Mouse (Mus musculus): Measurements from ENCODE around the gene Hspb1.

Gene Hspb1

DNA sequence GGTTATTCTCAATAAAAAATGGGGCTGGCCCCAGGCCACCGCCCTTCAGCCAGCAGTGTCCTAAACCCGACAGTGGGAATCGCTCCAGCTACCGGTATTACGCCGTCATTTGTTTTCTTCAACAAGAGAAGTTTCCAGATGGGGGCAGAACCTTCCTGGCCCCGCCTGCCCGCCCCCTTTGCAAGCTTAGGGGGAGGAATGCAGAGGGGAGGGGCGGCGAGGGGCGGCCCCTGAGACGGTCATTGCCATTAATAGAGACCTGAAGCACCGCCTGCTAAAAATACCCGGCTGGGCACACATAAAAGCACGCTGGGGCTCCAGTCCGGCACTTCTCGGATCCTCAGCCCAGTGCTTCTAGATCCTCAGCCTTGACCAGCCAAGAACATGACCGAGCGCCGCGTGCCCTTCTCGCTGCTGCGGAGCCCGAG lies at the start of gene Hspb1:
Hspb1 (plus strand) TSS at position 245 of the 428 bp plus-strand sequence.
- in situ Hi-C loops (cut with MboI): no loop called here

DNA sequence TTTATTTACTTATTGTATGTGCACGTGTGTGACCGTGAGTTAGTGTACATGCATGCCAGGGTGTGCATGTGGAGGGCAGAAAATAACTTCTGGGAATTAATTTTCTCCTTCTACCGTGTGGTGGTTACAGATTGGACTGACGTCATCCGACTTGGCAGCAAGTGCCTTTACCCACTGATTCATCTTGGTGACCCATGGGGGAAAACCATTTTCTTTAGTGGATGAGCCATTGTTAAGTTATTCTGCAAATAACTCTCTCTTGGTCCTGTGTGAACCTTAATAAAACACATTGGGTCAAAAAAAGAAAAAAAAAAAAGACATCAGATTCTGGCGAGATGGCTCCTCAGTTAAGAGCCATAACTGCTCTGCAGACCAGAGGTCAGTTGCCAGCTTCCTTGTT lies 46.1 kb upstream of the Hspb1 start:
- in situ Hi-C loops (cut with MboI): no loop called here

DNA sequence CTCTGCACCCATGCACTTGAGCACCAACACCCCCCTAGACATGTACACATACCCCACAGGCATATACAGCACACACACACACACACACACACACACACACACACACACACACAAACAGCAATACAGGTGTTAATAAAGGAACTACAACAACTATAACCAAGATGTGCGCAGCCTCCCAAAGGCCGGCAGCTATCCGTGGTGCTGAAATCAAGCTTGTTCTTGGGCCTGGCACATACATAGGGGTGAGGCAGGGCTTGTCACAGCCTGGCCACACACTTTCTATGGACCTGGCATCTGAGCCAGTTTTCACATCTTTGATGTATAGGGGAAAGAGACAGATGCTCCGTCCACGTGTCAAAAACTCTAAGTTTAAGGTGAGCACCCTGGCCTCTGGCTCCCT lies 44.3 kb upstream of the Hspb1 start:
- in situ Hi-C loops (cut with MboI): no loop called here

DNA sequence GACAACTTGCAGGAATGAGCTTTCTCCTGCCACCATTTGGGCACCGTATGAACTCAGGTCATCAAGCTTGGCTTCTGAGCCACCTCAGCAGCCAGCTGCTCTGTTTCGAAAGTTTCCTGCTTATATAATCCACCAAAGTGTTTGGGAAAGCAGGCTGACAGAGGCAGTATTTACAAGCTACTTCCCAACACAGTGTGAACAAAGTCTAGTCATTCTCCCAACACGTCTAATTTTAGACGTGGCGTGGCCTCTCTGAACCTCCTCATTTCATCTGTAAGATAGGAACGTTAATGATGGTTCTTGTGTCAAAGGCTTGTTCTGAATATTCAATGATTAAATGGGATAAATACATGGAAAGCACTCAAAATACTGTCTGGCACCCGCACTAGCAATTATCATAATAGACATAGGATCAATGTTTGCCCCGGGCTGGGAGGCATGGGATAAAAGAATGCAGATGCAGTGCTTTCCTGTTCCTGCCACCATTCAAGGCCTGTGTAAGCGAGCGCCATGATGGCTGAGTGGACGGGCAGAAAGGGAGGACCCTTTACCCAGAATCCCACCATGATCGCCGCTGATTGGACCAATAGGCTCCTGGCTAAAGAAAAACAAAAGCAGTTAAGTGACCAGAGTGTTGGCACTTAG lies 41.9 kb upstream of the Hspb1 start:
- in situ Hi-C loops (cut with MboI): no loop called here

DNA sequence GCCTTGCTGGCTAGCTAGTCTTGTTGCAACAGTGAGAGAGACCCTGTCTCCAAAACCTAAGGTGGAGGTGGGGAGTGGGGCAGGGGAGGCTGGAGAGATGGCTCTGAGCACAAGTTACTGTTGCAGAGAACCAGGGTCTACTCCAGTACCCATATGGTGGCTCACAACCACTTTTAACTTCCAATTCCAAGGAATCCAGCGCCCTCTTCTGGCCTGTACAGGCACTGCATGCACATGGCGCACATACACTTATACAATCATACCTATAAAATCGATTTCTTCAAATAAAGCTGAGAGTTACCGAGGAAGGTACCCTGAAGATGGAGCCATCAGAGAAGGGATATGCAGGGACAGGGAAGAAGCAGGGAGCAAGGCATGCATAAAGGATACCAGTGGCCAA lies 40.3 kb upstream of the Hspb1 start:
- in situ Hi-C loops (cut with MboI): no loop called here

DNA sequence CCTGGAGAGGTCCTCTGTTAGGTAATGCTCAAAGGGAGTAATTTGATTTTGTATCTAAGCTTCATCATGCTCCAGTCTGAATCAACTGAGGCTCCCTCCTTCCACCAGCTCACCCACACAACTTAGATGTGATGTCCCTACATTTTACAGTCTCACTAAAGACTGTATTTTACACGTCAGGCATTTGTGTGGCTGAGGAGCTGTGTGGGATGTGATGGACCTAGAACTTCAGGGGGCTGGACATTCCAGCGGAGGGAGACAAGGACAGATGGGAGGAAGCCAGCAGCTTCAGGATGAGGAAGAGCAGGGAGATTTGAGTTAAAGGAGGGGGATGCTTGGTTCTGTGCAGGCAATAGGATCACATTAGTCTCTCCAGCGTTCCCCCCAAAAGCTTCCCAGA lies 39.8 kb upstream of the Hspb1 start:
- in situ Hi-C loops (cut with MboI): no loop called here

DNA sequence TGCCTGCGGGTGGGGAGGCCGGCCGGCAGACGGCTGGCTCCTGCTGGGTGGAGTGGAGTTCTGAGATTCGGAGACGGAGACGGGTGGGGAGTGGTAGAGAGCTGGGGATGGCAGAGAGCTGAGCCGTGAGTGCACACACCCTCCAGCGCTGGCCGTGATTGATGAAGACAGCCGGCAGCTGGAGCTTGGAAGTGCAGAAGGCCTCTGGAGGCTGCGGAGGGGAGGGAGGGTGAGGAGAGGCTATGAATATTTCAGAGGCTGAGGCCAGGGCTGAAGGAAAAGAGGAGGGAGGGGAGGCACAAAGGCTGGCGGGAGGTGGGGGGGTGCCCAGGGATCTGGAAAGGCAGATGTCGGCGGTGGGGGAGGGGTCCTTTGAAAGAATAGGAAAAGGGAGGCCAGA lies 36.7 kb upstream of the Hspb1 start:
- in situ Hi-C loops (cut with MboI): no loop called here

DNA sequence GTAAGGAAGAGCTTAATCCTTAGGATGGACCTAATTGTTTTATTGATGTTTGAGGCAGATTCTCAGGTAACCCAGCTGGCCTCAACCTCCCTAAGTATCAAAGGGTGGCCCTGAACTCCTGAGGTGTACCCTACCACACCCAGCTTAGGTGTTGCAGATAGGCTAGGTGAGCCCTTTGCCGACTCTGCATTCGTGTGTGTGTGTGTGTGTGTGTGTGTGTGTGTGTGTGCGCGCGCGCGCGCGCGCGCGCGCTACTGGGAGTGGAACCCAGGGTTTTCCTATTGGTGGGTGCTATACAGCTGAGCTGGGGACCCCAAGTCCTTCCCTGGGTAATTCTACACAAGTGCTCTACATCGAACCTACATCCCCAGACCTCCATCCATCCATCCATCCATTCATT lies 36.2 kb upstream of the Hspb1 start:
- in situ Hi-C loops (cut with MboI): no loop called here

DNA sequence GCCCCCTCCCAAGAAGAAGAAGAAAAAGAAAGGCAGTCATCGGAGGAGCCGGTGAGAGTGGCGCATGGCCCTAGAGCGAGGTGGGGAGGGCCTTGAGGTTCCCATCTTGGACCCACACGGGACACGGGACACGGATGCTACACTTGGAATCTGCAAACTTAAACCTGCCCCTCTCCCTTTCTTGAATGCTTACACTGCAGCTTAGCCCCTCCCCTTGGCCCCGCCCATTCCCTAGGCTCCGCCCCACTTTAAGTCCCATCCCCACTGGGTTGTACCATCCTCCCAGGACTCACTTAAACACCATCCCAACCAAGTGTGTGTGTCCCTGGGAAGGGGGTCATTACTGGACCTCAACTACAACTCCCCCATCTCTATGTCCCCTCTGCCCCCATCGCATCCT lies 35.3 kb upstream of the Hspb1 start:
- in situ Hi-C loops (cut with MboI): no loop called here

DNA sequence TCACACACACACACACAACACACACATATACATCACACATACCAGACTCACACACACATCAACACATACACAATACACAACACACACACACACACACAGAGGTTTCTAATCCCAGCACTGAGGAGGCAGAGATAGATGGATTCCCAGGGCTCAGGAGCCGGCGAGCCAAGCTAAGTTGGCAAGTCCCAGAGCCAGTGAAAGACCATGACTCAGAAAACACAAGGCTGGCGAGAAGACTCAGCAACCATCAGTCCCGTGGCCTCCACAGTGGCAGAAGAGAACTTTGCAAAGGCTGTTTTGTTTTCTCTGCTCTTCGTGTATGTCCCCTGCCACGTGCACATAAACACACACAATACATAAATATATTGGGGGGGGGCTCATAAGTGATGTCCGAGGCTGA lies 34.0 kb upstream of the Hspb1 start:
- in situ Hi-C loops (cut with MboI): no loop called here

DNA sequence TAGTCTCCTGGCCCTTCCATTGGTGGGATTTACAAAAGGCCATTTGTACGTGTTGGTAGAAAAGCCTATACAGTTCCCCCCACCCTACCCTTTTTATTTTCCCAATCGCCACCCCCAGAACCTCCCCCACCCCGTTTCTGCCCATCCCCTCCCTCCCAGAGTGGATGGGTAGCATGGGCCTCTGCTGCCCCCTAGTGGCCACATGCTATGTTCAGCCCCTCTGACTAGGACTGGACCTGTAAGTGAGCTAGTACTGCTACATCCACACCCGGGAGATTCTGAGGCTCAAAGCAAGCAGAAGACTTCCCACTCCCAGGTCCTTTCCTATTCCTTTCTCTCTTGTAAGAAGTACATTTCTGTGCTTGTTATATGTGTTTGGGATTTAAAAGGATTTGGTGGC lies 32.6 kb upstream of the Hspb1 start:
- in situ Hi-C loops (cut with MboI): no loop called here

DNA sequence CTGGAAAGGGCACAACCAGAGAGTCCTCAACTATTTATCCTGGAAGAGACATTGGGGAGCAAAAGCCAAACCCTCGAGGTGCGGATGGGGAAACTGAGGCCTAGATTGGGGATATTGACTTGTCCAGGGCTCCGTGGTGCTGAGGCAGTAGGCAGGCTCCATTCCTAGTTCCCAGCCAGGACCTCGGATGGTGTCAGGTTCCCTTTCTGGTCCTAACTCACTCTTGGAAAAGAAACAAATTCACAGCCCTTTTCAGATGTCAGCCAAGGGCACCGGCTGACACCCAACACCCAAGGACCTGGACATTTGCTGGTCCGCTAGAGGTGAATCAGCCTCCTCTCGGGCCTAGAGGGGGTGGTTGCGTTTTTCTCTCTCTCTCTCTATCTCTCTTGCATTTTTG lies 21.1 kb upstream of the Hspb1 start:
- in situ Hi-C loops (cut with MboI): no loop called here

DNA sequence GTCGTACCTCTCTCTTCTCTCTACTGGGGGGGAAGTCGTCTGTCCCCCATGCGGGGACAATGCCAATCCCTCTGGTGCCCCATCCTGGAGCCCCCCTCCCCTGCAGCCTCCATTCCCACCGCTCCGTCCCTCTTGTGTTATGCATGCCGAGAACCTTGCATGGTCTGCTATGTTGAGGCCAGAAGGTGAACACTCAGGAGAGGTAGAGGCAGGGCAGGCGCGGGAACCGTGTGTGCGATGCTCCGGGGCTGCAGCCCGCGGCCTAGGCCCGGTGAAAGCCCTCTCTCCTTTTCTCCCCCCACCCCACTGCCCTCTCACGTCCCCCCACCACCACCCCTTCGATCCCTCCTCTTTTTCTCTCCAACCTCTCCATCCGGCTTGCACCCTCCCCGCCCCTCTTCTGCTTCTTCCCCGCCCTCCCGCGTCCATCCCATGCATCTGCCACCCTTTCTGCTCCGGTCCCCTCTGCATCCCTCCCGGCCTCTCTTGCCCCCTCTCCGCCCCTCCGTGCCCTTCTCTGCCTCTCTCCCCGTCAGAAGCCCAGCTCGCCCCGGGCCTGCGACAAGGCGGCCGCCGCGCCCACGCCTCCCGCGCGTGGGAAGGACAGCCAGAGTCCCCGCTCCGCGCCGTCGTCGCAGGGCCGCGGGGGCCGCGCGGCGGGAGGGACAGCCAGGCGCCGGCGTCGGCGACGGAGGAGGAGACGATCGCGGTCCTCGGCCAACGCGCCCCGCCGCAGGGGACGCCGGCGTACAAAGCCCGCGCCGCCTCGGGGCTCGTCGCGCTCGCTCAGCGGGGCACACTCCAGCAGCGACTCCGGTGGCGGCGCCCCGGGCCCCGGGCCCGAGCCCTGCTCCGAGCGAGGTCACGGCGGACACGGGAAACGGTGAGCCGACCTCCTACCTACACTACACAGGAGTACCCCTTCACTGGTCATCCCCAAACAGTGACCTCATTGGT lies 19.8 kb upstream of the Hspb1 start:
- in situ Hi-C loops (cut with MboI): no loop called here

DNA sequence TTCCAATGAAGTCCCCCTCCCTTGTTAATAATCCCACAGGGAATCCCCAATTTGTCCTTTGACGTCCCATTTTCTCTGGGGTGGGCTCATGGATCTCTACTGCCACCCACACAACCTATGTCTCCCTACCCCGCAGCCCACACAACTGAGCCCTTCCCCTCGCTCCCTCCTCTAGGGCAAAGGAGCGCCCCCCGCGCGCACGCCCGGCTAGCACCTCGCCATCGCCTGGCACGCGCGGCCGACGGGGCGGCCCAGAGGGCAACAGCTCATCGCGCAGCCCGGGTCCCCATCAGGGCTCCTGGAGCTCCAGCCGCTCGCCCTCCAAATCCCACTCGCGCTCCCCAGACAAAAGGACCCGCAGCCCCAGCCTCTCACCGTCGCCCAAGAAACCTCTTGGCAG lies 19.1 kb upstream of the Hspb1 start:
- in situ Hi-C loops (cut with MboI): no loop called here

DNA sequence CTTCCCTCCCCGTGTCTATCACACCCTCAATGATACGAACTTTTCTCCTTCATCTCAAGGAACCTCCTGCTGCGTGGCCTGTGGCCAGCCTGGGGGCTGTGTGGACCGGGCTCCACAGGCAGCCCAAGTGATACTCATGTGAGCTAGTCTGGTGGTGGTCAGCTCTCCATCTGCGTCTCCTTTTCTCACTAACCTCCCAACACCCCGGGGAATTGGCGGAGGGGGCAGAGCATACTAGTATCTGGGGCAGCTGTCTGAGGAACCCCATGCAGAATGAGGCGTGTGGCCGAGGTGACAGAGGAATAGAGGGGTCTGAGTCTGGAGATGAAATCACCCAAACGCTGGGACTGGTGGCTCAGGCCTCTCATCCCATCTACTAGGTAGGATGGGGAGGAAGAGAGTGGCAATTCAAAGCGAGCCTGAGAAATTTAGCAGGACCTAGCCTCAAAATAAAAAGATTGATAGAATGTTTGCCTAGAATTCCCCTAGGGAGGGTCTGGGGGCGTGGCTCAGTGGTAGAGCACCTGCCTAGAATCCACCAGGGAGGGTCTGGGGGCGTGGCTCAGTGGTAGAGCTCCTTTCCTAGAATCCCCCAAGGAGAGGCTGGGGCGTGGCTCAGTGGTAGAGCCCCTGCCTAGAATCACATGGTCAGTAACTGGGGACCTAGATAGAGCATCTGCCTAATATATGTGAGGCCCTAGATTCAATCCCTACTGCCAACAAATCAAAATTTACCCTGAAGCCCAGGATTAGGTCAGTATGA lies 17.9 kb upstream of the Hspb1 start:
- in situ Hi-C loops (cut with MboI): no loop called here

DNA sequence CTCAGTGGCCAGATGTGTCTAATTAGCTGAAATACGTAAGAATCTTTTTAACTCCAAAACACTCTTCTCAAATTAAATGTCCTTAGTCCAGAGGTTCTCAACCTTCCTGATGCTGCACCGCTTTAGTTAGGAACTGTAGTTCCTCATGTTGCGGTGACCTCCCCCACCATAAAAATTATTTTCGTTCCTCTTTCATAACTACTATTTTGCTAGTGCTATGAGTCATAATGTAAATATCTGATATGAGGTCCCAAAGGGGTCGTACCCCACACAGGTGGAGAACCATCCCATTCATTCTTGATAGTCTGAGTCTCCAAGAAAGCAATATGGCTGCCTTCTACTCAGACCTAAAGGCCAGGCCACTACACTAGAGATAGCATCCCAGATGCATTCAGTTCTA lies 17.2 kb upstream of the Hspb1 start:
- in situ Hi-C loops (cut with MboI): no loop called here

DNA sequence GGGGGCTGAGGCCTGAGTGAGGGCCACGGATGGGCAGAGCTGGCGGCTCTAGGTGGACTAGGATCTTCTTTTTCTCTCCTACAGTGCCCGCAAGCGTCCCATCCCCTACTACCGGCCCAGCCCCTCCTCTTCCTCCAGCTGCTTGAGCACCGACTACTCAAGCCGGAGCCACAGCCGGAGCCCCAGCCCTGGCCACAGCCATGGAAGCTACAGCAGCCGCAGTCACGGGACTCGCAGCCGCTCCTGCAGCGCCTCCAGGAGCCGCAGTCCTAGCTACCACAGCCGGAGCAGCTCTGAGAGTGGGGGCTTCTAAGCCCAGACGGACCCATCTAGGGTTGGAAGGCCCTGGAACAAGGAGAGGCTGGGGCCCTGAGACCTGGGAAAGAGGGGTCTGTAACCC lies 14.7 kb upstream of the Hspb1 start:
- in situ Hi-C loops (cut with MboI): no loop called here

DNA sequence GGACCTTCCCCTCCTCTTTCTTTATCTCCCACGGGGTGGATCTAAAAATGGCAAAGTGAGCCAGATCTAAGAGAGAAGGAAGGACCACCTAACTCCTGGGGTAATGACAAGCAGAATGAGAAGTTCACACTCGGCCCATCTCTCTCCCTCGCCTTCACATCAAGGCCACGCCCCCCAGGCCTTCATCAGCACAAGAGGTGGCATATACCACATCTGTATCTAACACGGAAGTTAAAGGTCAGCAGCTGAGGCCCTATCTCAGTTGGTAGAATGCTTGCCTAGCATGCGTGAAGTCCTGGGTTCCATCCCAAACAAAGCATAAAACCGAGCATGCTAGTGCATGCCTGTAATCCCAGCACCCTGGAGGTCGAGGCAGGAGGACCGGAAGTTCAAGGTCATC lies 14.0 kb upstream of the Hspb1 start:
- in situ Hi-C loops (cut with MboI): no loop called here

DNA sequence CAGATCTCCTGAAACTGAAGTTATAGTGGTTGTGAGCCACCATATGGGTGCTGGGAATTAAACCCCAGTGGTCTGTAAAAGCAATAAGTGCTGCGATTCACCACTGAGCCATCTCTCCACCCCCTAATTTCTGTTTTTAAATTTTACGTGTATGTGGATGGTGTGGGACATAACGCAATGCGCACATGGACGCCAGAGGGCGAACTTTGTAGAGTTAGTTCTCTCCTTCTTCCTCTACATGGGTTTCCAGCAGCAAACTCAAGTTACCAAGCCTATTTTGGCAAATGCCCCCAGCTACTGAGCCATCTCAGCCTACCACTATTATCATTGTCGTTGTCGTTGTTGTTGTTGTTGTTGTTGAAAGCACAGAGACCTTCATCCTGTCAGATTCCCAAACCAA lies 10.5 kb upstream of the Hspb1 start:
- in situ Hi-C loops (cut with MboI): no loop called here

DNA sequence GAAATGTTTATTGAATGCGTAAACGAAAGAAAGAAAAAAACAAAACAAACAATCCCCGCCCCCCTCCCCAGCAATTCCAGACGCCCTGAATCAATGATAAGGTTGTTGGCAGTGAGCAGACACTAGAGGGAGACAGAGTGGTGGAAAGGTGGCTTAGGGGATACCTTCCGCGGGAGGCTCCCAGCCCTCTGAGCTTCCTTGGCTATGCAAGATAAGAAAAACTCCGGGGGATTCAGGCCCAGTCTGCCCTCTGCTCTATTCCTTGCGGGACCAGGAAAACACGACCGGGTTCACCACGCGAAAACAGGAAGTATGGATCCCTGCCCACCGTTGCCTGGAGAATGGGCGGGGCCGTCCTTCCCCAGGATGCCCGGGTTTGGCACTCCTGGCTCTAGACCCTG lies 9.9 kb upstream of the Hspb1 start:
- in situ Hi-C loops (cut with MboI): no loop called here

DNA sequence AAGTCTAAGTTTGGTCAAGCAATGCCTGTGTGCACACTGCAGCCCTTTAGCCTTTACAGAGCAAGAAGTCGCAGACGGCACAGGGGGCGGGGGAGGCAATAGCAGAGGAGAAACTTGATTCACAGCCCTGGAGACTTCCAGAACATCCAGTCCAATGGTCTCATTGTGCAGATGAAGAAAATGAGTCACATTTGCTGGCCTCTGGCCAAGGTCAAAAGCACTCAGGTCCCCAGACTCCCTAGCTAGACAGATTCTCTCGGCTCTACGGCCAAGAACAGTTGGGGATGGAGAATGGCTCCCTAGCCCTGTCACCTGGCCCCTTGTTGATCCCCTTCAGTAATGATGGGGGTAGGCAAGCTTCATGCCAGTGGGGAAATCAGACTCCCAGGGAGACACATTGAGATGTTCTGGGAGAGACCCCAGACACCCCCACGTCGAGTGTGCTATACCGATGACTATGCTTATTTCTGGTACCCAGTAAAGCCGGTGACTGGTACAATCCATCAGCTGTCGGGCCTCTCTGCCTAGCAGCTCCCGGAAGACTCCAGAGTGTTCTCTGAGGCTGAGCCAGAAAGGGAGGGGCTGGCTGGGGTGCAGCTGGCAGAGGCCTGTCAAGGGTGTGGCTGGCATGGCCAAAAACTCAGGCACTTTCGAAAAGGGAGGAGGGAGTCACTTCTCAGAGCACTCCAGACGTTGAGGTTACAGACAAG lies 8.1 kb upstream of the Hspb1 start:
- in situ Hi-C loops (cut with MboI): no loop called here

DNA sequence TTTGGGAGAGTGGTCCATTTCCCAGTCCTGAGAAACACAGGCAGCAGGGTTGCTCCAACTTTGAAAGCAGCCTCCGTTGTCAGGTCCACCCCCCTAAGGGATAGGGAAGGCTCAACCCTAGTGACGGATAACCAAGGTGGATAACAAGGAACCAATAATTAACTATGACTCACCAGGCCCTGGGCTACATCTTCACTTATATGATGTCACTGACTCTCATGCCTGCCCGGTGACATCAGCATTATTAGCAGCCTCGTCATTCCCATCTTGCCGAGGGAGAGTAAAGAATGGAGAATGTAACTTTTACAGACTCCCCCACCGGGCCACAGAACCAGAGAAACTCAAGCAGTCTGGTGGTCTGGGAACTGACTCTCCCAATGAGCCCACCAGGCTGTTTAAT lies 3.1 kb upstream of the Hspb1 start:
- in situ Hi-C loops (cut with MboI): no loop called here

Data from mature B cell (primary cell).